9 mouse cellular contexts compared by ENCODE assay signal in genomic region chr3:57511816-57512586, GRCm38 (mm10).
DNase-seq lines count a peak whose midpoint lies in the region; ATAC-seq and TF ChIP-seq lines count a peak whose summit lies in the region.
"Had no signal": no experiment of that assay in that cellular context is flagged by ENCODE, and none has a peak within 500 bp of the region (broad histone marks: within the 10 kb centered on the region; RNA-seq: fewer than 3 reads in every experiment).

No protein-coding gene starts in this region.

- H3K9ac ChIP-seq in hindbrain, postnatal 0 days (replicated peaks; ENCODE audit: low read length), result no peak overlapping the region
- H3K9ac ChIP-seq in hindbrain, embryonic 14.5 days, result no peak overlapping the region
- H3K9ac ChIP-seq: lung, embryonic 14.5 days had no signal

- H3K27ac ChIP-seq in hindbrain, postnatal 0 days, result 0 out of 2 replicates have a peak overlapping the region, but pooled peaks have one; percentile 16
- no peak overlapping the region for H3K27ac ChIP-seq in hindbrain, embryonic 14.5 days

- peak overlapping the region; percentile 63 for H3ac ChIP-seq in C2C12 (ENCODE audit: control insufficient read depth, insufficient read length, low read depth)

- peaks cover 40% of the 10 kb centered on the region for H3K79me3 ChIP-seq in C2C12 (ENCODE audit: low read depth)

- peak; percentile 45 for DNase-seq in hindbrain, postnatal 0 days (ENCODE audit: low spot score)
- DNase-seq in hindbrain, embryonic 14.5 days (ENCODE audit: low spot score), result no peak
- DNase-seq in adrenal gland, adult 8-10 months, result peak; percentile 61
- DNase-seq in lung, postnatal 10 days, result peak; percentile 76
- DNase-seq in embryo, embryonic 10 days (ENCODE audit: low spot score), result no peak
- no peak for DNase-seq in cerebellum, postnatal 36 days
- DNase-seq: lung, embryonic 14.5 days had no signal

- H3K4me3 ChIP-seq in hindbrain, postnatal 0 days (ENCODE audit: low read length), result no peak overlapping the region
- H3K4me3 ChIP-seq in hindbrain, embryonic 14.5 days (replicated peaks; ENCODE audit: low read length), result no peak overlapping the region
- peak overlapping the region; percentile 15 for H3K4me3 ChIP-seq in C2C12 (ENCODE audit: insufficient read depth, poor library complexity, severe bottlenecking)

- TF ChIP-seq CTCF in hindbrain, postnatal 0 days (IDR thresholded peaks at IDR 0.05; ENCODE audit: low read depth), result no peak
- no peak for TF ChIP-seq CTCF in C2C12 (IDR thresholded peaks at IDR 0.05; ENCODE audit: control insufficient read depth, insufficient read depth, insufficient read length)

- WGBS in hindbrain, postnatal 0 days, result 58% methylated on average over 18 of the region's 18 CpGs
- WGBS in hindbrain, embryonic 14.5 days, result 71% methylated on average over 18 of the region's 18 CpGs

- H3K36me3 ChIP-seq in hindbrain, postnatal 0 days (ENCODE audit: insufficient read depth, low read length), result no peaks in the 10 kb centered on the region
- H3K36me3 ChIP-seq in hindbrain, embryonic 14.5 days (replicated peaks; ENCODE audit: control insufficient read depth, insufficient read depth), result no peaks in the 10 kb centered on the region
- H3K36me3 ChIP-seq in C2C12 (ENCODE audit: control insufficient read depth, insufficient read depth), result peaks cover 7% of the 10 kb centered on the region

- ATAC-seq in hindbrain, postnatal 0 days, result no peak
- no peak for ATAC-seq in hindbrain, embryonic 14.5 days (ENCODE audit: low FRiP score)
- ATAC-seq: intestine, embryonic 16.5 days had no signal

- no peaks in the 10 kb centered on the region for H3K27me3 ChIP-seq in hindbrain, postnatal 0 days (ENCODE audit: insufficient read depth, low read length)
- H3K27me3 ChIP-seq in hindbrain, embryonic 14.5 days (ENCODE audit: control insufficient read depth, insufficient read depth, low read length), result no peaks in the 10 kb centered on the region
- no peaks in the 10 kb centered on the region for H3K27me3 ChIP-seq in C2C12 (ENCODE audit: control insufficient read depth, insufficient read depth, insufficient read length)

- H3K4me1 ChIP-seq in hindbrain, postnatal 0 days (ENCODE audit: insufficient read depth, low read length), result no peaks in the 10 kb centered on the region
- H3K4me1 ChIP-seq in hindbrain, embryonic 14.5 days (replicated peaks; ENCODE audit: control insufficient read depth, insufficient read depth, low read length), result no peaks in the 10 kb centered on the region

- no peaks in the 10 kb centered on the region for H3K9me3 ChIP-seq in hindbrain, postnatal 0 days (ENCODE audit: low read length)
- H3K9me3 ChIP-seq in hindbrain, embryonic 14.5 days (ENCODE audit: control insufficient read depth, low read length), result no peaks in the 10 kb centered on the region

- H3K79me2 ChIP-seq in C2C12 (ENCODE audit: control insufficient read depth, insufficient read depth), result peaks cover 98% of the 10 kb centered on the region

- peak overlapping the region; percentile 31; the same call in 1 of the 2 replicates for H3K4me2 ChIP-seq in hindbrain, postnatal 0 days (ENCODE audit: low read depth, low read length)
- no peak overlapping the region for H3K4me2 ChIP-seq in hindbrain, embryonic 14.5 days (replicated peaks)
- H3K4me2 ChIP-seq: lung, embryonic 14.5 days had no signal

TF ChIP-seq in C2C12, 6 proteins besides CTCF, POLR2A, EP300 and RAD21:
- TF ChIP-seq FOSL1 (IDR thresholded peaks at IDR 0.05; ENCODE audit: insufficient read depth, low read length, poor library complexity, severe bottlenecking) (no peak), CEBPB (IDR thresholded peaks at IDR 0.05; ENCODE audit: low read depth) (no peak), MAX (IDR thresholded peaks at IDR 0.05) (no peak), USF1 (IDR thresholded peaks at IDR 0.05; ENCODE audit: low read depth) (no peak), MYOD1 (IDR thresholded peaks at IDR 0.05; ENCODE audit: control insufficient read depth, insufficient read length, low read depth) (no peak), MYOG (IDR thresholded peaks at IDR 0.05; ENCODE audit: control insufficient read depth, extremely low read depth, insufficient read length) (no peak)

Comparison
In these comparisons a context has a peak if more than half of its experiments do, and no peak if none do; other contexts are left out.
1. DNase-seq: peak in hindbrain, postnatal 0 days (single experiment), adrenal gland, adult 8-10 months (single experiment) and lung, postnatal 10 days (single experiment); none in hindbrain, embryonic 14.5 days (single experiment), embryo, embryonic 10 days (single experiment) and cerebellum, postnatal 36 days (0 of 2).